Mouse (Mus musculus) gastrocnemius, postnatal 10 days (tissue): ENCODE results near the gene Rplp2. TPM values are rescaled to one million over a fixed set of nuclear protein-coding genes. Genes with fewer than 3 reads are reported as not detected.

Experiments used
- DNase-seq: peaks from one replicate; pipeline ENCODE4 v3.0.0; 2021; ENCODE audit warnings: mixed read lengths
- total RNA-seq, 2 experiments: library from RNA; stranded (reverse); gene quantifications; 2 replicates each; pipeline ENCODE4 v1.2.3; 2021

The Rplp2 gene
- total RNA-seq, 2 experiments from 2014 or later: 886 to 1,008 TPM

- no peak for DNase-seq
Measured at GRCm38 (mm10) chr7:141466607-141467148, 19.5 kb downstream of the Rplp2 start.

DNA sequence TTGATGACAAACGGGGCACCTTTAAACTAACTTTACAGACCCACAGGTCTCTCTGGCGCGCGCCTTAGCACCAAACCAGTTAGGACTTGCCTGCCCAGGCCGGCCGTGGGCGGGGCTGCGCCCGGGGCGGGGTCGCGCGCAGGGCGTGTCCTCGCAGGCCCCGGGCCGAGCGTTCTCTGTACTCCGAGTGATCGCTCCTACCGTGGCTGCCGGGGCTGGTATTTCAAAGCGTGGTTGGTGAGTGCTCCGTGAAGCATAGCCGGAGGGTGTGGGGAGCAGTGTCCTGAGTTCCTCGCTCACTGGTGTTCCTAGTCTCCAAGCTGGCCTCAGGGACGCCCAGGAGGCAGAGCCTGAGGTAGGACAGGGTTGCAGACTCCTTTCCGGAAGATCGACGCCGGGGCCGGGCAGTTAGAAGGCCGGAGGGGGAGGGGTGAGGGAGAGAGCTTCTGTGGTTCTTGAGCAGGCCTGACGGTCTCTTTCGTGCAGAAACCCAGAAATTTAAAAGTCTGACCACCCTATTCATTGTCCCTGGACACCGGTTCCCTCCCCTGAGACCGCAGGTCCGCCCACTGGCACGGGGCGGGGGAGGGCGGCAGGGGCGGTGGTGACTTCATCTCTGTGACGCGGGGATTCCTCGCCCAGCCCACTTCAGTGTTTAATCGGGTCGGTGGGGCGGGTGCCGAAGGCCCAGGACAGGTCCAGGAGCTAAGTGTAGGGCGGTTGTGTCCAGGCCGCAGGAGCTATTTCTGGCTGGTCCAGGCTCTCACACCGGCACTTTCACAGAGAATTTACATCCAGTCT lies 20.3 kb downstream of the Rplp2 start, which contains the start of gene Cd151:
TSS of gene Cd151 (plus strand) at position 163 of the 801 bp plus-strand sequence.
- DNase-seq: peak; percentile 88

DNA sequence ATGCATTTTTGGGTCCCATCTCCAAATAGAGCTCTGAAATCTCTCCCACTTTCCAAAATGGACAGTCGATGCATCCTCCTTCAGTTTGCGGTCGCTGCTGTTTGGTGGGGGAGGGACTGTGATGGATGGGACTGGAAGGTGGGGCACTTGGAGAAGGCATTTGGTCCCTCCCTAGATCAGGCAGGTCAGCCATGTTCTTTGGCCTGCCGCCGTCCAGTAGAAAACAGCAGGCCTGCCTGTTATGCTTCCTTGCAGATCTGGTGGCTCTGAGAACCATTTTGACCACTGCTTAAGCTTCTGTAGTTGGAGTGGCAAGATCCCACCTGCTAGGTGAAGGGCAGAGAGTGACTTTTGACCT lies 21.0 kb downstream of the Rplp2 start:
- DNase-seq: no peak

- peak; percentile 56 for DNase-seq
Measured at GRCm38 (mm10) chr7:141468522-141469211, 21.5 kb downstream of the Rplp2 start.

DNA sequence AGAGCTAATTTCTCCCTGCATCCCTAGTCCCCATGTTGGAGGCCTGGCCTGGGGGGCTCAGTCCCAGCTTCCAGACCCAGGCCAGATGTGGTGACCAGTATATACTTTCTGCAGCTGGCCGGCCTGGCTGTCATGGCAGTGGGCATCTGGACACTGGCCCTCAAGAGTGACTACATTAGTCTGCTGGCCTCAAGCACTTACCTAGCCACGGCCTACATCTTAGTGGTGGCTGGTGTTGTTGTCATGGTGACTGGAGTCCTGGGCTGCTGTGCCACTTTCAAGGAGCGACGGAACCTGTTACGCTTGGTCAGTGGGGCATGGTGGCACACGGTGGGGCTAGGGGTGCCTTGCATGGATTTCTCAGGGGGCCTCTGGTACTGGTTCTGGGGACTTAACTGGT lies 22.2 kb downstream of the Rplp2 start:
- no peak for DNase-seq

DNA sequence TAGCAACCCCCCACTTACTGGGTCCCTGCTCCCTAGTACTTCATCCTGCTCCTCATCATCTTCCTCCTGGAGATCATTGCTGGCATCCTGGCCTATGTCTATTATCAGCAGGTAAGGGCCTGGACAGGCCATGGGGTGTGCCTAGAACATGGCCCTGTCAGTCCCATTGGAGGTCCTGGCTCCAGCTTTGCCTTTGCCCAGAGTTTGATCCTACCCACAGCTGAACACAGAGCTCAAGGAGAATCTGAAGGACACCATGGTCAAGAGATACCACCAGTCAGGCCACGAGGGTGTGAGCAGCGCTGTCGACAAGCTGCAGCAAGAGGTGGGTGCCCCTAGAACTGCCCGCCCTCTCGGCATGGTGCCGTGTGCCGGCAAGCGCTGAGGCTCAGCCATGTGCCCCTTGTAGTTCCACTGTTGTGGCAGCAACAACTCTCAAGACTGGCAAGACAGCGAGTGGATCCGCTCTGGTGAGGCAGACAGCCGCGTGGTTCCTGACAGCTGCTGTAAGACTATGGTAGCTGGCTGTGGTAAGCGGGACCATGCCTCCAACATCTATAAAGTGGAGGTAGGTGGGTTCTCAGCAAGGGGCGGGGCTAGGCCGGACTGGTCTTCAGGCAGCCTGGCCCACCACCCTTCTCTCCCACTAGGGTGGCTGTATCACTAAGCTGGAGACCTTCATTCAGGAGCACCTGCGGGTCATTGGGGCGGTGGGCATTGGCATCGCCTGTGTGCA lies 22.9 kb downstream of the Rplp2 start:
- DNase-seq: no peak

- peak; percentile 5 for DNase-seq
Measured at GRCm38 (mm10) chr7:141470637-141470944, 23.4 kb downstream of the Rplp2 start.

DNA sequence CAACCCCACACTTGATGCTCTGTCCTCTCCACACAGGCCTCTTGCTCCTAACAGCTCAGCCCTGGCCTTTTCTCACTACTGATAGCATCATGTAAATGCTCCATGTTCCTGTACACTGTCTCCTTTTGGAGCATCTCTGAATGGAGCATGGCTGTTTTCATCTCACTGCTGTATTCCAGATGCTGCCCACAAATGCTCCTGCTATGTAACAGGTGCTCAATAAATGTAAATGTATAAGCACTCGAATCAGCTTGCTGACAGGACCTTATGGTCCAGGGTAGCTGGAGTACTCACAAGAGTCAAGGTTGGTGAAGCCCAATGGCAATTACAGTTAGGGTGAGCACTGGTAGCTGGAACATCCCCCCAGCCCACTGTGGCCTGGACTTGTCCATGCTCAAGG lies 24.1 kb downstream of the Rplp2 start:
- DNase-seq: peak; percentile 2

DNA sequence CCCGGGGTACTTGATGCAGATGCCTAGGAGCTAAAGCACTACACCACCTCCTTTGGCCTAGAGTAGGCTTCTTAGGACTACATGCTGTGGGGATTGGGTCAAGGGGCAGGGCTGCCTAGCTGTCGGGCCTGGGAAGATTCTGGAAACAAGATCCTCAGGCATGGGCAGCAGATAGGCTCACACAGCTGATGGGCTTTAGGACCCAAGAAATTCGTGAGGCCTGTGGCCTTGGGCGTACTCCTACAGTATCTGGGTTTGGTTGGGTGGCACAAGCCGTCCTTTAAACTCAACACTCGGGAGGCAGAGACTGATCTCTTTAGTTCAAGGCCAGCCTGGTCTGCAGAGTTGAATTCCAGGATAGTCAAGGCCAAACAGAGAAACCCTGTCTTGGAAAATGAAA lies 25.1 kb downstream of the Rplp2 start:
- DNase-seq: no peak

GRCm38 (mm10) chr7:141472763-141473162 lies 25.6 kb downstream of the Rplp2 start:
- no peak for DNase-seq

DNA sequence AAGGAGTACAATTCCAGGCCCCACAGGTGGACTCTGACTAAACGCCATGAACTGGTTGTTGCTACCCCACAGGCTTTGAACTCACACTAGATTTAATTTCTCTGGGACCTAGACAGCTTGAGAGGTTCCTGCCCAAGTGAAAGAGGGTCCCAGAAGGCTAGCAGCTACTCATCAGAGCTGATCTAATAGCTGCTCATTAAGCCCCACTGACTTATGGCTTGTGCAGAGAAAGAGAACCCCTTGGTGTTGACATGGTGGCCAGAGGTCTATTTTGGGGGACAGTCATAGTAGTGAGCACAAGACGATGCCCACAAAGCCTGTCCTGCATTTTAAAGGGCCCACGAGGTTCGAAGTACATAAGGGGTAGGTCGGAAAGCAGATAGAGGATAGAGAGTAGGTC lies 27.0 kb downstream of the Rplp2 start:
- DNase-seq: no peak

GRCm38 (mm10) chr7:141475011-141475804 lies 28.0 kb downstream of the Rplp2 start, which contains the start of the genes Polr2l and Tspan4:
Polr2l (minus strand) TSS chr7:141475132.
Tspan4 (plus strand) TSS chr7:141475240.
- peak; percentile 82 for DNase-seq

- DNase-seq: no peak
Measured at GRCm38 (mm10) chr7:141475805-141476158, 28.6 kb downstream of the Rplp2 start.

GRCm38 (mm10) chr7:141476226-141476980 lies 29.2 kb downstream of the Rplp2 start:
- peak; percentile 73 for DNase-seq

DNA sequence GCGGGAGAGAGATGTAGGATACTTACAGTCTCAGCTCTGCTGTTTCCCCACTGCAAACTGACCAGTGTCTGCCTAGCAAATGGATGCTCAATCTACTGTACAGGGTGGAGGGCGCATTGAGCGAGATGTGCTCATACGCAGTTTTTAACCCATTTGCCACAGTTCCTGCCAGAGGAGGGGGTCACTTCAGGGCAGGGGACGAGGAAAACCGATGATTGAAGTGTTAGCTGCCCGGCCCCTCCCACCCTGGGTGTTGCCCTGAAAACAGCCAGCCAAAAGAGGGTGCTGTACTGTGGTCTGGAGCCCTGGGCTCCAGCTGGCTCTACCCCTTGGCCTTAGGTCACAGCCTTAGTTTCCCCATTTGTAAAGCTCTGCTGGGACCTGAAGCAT lies 29.8 kb downstream of the Rplp2 start:
- DNase-seq: no peak

GRCm38 (mm10) chr7:141477578-141478269 lies 30.6 kb downstream of the Rplp2 start:
- no peak for DNase-seq

GRCm38 (mm10) chr7:141478270-141478748 lies 31.1 kb downstream of the Rplp2 start:
- no peak for DNase-seq

DNA sequence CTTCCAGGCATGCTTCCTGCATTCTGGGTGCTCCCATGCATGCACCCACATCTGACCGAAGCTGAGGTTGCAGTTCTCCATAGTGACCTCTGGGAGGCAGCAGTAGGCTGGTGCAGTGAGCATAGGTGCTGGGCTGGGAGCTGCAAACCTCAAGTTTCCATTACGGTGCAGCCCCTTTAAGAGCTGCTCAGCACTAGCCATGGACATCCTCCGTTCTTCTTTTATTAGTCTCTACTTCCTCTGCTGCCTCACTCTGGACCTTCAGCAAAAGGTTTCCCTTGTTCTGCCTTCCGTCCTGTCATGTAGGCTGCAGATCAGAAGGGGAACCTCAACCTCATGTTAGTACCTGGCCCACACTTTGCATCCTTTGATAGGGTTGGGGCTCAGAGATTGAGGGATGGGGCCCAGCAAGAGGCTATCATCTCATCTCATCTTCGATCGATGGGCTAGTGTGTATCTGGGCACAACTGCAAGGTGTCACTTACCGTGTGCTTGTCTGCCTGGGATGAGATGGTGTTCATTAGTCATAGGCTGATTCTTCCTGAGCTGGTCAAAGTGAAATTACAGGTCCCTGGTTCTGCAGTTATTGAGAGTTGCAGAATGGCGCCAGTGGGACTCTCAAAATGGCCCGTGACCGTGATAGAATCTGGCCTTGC lies 33.8 kb downstream of the Rplp2 start:
- peak; percentile 55 for DNase-seq

GRCm38 (mm10) chr7:141481498-141482401 lies 34.6 kb downstream of the Rplp2 start:
- no peak for DNase-seq
